Mouse (Mus musculus): ENCODE results near the gene Slc6a2.

The Slc6a2 gene

GRCm38 (mm10) chr8:93038831-93039230 lies 79.0 kb downstream of the Slc6a2 start:
- DNase-seq = no peak

- DNase-seq = no peak
Observed at GRCm38 (mm10) chr8:93040256-93040655, 80.4 kb downstream of the Slc6a2 start.

DNA sequence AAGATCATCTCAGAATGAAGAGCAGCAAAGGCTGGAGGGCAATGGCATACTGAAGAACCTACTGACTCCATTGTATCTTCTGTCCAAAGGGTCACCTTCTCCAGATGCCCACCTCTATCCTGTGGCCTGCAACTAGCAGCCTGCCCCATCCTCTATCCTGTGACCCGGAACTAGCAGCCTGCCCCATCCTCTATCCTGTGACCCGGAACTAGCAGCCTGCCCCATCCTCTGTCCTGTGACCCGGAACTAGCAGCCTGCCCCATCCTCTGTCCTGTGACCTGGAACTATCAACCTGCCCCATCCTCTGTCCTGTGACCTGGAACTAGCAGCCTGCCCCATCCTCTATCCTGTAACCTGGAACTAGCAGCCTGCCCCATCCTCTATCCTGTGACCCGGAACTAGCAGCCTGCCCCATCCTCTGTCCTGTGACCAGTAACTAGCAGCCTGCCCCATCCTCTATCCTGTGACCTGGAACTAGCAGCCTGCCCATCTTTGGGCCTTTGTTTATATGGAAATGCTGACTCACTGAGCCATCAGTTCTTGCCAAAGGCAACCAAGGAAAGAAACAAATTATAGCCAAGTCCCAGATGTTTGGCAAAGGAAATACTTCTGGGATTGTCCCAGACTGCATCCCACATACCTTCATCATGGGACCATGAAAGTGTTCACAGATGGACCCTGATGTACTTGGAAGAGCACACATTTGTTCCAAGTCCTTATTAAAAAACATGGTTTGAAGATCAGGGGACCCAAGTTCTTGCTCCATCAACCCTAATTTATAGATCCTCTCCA lies 81.1 kb downstream of the Slc6a2 start:
- DNase-seq = peak in 1 of 2 experiments; percentile 6

- DNase-seq = peak; percentile 20 to 30
Observed at GRCm38 (mm10) chr8:93043083-93043482, 83.2 kb downstream of the Slc6a2 start.

GRCm38 (mm10) chr8:93048092-93048491 lies 88.2 kb downstream of the Slc6a2 start, which contains the start of gene Ces1a:
Ces1a (minus strand) TSS chr8:93048192.
- no peak for DNase-seq

GRCm38 (mm10) chr8:93048510-93049416 lies 88.9 kb downstream of the Slc6a2 start:
- no peak for DNase-seq
